Mouse (Mus musculus) C2C12 (cell line): ENCODE results near the gene Daam1. TPM values are rescaled to one million over a fixed set of nuclear protein-coding genes. Genes with fewer than 3 reads are reported as not detected.

Experiments used
- H3K27me3 ChIP-seq: one replicate; pipeline ENCODE4 v1.6.1; 2011; ENCODE audit not compliant: control insufficient read depth, insufficient read depth, insufficient read length
- H3K36me3 ChIP-seq: one replicate; pipeline ENCODE4 v1.6.1; 2011; ENCODE audit not compliant: control insufficient read depth, insufficient read depth
- H3K4me3 ChIP-seq: one replicate; pipeline ENCODE4 v1.5.1; 2011; ENCODE audit warnings: mild to moderate bottlenecking, control low read depth; ENCODE audit not compliant: poor library complexity, insufficient read depth, severe bottlenecking
- H3K79me2 ChIP-seq: one replicate; pipeline ENCODE4 v1.6.1; 2011; ENCODE audit not compliant: control insufficient read depth, insufficient read depth
- H3K79me3 ChIP-seq: one replicate; pipeline ENCODE4 v1.6.1; 2011; ENCODE audit warnings: low read depth, control low read depth
- H3ac ChIP-seq: one replicate; pipeline ENCODE3; 2011; ENCODE audit warnings: low read depth; ENCODE audit not compliant: control insufficient read depth, insufficient read length
- CEBPB ChIP-seq: IDR thresholded peaks from one replicate; pipeline ENCODE4 v1.6.1; 2011; ENCODE audit warnings: low read depth, mild to moderate bottlenecking, control low read depth, moderate library complexity
- CTCF ChIP-seq: IDR thresholded peaks from one replicate; pipeline ENCODE4 v1.5.1; 2011; ENCODE audit not compliant: control insufficient read depth, insufficient read depth, insufficient read length
- FOSL1 ChIP-seq: IDR thresholded peaks from one replicate; pipeline ENCODE4 v1.8.0; 2011; ENCODE audit warnings: mild to moderate bottlenecking, low read length; ENCODE audit not compliant: poor library complexity, insufficient read depth, severe bottlenecking
- MAX ChIP-seq: IDR thresholded peaks from one replicate; pipeline ENCODE4 v1.6.1; 2011; ENCODE audit warnings: mild to moderate bottlenecking, control low read depth
- MYOD1 ChIP-seq: IDR thresholded peaks from one replicate; pipeline ENCODE4 v1.6.1; 2011; ENCODE audit warnings: low read depth; ENCODE audit not compliant: control insufficient read depth, insufficient read length
- MYOG ChIP-seq: IDR thresholded peaks from one replicate; pipeline ENCODE4 v1.6.1; 2011; ENCODE audit not compliant: control insufficient read depth, insufficient read length; ENCODE audit errors: extremely low read depth
- USF1 ChIP-seq: IDR thresholded peaks from one replicate; pipeline ENCODE4 v1.6.1; 2011; ENCODE audit warnings: low read depth, mild to moderate bottlenecking, control low read depth, moderate library complexity
- polyA plus RNA-seq: library from polyadenylated mRNA; unstranded; fragments of >200 nt; fragmentation: generic; extraction: Trizol; gene quantifications from one replicate; pipeline ENCODE4 v1.2.1, GENCODE M21; 2012; ENCODE audit warnings: missing spikeins

Gene Daam1
- polyA plus RNA-seq, 1 experiment: 3.2 TPM

DNA sequence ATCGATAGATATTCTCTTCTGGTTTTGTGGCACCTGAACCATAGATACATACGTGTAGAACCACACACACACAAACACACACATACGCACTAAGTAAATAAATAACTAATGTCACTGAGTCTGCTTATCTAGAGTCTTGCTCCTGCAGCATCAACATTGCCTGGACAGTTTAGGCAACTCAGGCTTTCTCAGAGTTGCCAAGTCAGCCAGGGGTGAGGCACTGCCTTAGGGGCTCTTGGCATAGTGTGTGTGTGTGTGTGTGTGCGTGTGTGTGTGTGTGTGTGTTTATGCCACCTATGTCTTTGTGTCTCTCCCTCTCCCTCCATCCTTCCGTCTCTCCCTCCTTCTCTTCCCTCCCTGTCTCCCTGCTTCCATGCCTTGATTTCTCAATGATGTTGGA is 110.4 kb downstream of the Daam1 start:
- Histone ChIP-seq H3K27me3 (no peaks in the 10 kb centered on the region), H3K79me2 (no peaks in the 10 kb centered on the region), H3K4me3 (no peak overlapping the region), H3K36me3 (peaks cover 43% of the 10 kb centered on the region), H3K79me3 (no peaks in the 10 kb centered on the region), H3ac (no peak overlapping the region)
- TF ChIP-seq FOSL1 (no peak), MAX (no peak), CTCF (no peak), CEBPB (no peak), MYOD1 (no peak), USF1 (no peak), MYOG (no peak)

DNA sequence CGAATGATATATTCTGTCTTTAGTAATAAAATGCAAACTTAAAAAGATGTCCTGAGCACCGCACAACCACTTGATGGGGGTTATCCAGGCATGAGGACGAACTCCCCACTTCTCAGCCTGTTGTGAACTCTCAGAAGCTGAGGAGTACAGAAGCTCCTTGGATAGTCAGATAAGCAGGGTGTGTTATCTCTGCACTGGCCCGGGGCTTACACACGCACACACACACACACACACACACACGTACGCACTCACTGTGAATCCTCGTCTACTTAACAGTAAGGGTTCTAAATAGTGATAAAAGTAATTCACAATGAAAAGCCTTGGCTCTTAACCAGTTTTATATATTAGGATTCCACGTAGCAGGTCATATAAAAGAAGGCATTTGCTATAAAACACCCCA is 112.2 kb downstream of the Daam1 start:
- H3K4me3 ChIP-seq: no peak overlapping the region
- no peak overlapping the region for H3ac ChIP-seq
- H3K79me3 ChIP-seq: no peaks in the 10 kb centered on the region
- no peaks in the 10 kb centered on the region for H3K27me3 ChIP-seq
- H3K79me2 ChIP-seq: no peaks in the 10 kb centered on the region
- TF ChIP-seq FOSL1 (no peak), USF1 (no peak), MYOG (no peak), CTCF (no peak), MAX (no peak), CEBPB (no peak), MYOD1 (no peak)
- H3K36me3 ChIP-seq: peaks cover 48% of the 10 kb centered on the region

DNA sequence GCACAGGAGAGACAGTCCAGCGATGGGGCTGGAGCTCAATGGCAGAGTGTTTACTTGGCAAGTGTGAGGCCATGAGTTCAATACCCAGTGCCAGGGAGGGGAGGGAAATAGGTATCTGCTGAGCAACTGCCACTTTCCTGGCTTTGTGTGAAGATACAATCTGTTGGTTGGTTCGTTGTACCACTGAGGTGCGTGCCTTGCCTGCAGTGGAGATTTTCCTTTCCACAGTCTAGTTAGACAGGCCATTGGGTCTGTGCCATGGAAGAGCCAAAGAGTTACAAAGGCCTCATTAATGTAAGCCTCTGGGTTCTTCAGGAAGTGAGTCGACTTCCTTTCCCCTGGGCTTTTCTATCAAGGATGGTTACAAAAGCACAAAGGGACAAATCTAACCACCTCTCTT is 112.8 kb downstream of the Daam1 start:
- no peak for TF ChIP-seq FOSL1
- TF ChIP-seq MYOG: no peak
- TF ChIP-seq CEBPB: no peak
- TF ChIP-seq MAX: no peak
- no peak for TF ChIP-seq CTCF
- TF ChIP-seq MYOD1: no peak
- TF ChIP-seq USF1: no peak
- no peaks in the 10 kb centered on the region for H3K79me2 ChIP-seq
- peaks cover 47% of the 10 kb centered on the region for H3K36me3 ChIP-seq
- no peak overlapping the region for H3K4me3 ChIP-seq
- H3ac ChIP-seq: no peak overlapping the region
- no peaks in the 10 kb centered on the region for H3K27me3 ChIP-seq
- H3K79me3 ChIP-seq: no peaks in the 10 kb centered on the region

DNA sequence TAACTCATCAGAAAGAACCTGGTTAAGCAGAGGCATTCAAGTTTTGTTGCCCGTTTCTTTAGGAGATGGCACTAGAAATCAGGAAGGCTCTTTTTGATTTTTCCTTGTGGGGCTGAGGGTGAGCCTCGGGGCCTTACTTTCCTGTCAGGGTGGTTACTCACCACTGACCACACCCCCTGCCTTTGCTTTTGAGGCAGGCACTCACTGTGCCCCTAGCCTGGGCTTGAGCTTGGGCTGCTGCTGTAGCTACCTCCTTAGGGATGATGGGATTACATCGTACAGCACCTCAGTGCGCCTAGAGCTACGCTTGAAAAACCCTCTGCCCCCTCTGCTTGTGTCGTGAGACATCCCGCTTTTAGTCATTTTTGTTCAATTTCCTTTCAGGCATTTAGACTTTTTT is 115.0 kb downstream of the Daam1 start:
- TF ChIP-seq CTCF (no peak), FOSL1 (no peak)
- no peak overlapping the region for H3ac ChIP-seq
- peaks cover 53% of the 10 kb centered on the region for H3K36me3 ChIP-seq
- H3K27me3 ChIP-seq: no peaks in the 10 kb centered on the region
- H3K79me2 ChIP-seq: no peaks in the 10 kb centered on the region
- H3K4me3 ChIP-seq: no peak overlapping the region
- no peaks in the 10 kb centered on the region for H3K79me3 ChIP-seq

DNA sequence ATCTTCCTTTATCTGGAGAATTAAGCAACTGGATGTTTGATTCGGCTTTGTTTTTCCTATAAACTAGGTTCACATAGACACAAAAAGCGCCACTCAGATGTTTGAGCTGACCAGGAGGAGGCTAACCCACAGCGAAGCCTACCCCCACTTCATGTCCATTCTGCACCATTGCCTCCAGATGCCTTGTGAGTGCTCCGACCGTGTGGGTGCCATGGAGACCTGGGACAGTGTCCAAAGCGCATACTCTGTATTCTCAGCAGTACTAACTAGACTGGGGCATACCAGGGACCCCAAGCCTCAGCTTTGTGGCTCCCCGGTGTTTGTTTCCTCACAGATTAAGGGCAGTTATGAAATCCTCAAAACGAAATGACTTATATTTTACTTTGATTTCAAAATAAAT is 115.6 kb downstream of the Daam1 start:
- TF ChIP-seq USF1: no peak
- H3K4me3 ChIP-seq: no peak overlapping the region
- no peaks in the 10 kb centered on the region for H3K79me2 ChIP-seq
- H3K79me3 ChIP-seq: no peaks in the 10 kb centered on the region
- H3K27me3 ChIP-seq: no peaks in the 10 kb centered on the region
- peaks cover 59% of the 10 kb centered on the region for H3K36me3 ChIP-seq
- H3ac ChIP-seq: no peak overlapping the region

DNA sequence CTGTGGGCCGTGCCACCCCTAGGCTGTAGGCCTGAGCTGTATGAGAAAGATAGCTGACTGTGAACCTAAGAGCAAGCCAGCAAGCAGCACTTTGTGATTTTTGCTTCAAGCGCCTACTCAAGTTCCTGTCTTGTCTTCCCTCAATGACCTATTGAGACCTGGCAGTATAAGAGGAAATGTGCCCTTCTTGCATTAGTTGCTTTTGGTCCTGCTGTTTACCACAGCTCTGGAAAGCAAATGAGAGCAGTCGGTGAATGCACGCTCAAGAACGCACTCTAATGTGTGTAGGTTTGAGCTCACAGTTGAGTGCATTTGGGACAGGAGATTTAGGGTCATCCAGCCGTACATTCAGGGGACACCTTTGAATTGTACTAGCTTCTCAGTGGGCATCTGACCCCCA is 118.1 kb downstream of the Daam1 start:
- peaks cover 69% of the 10 kb centered on the region for H3K36me3 ChIP-seq
- no peaks in the 10 kb centered on the region for H3K27me3 ChIP-seq
- no peaks in the 10 kb centered on the region for H3K79me2 ChIP-seq
- no peak overlapping the region for H3ac ChIP-seq
- TF ChIP-seq MYOG (no peak), MYOD1 (no peak), CTCF (no peak), FOSL1 (no peak), USF1 (no peak), CEBPB (no peak), MAX (no peak)
- H3K4me3 ChIP-seq: no peak overlapping the region
- H3K79me3 ChIP-seq: no peaks in the 10 kb centered on the region
